Mouse (Mus musculus) Patski (cell line): ENCODE results near the gene Plxna2. TPM values are rescaled to one million over a fixed set of nuclear protein-coding genes. Genes with fewer than 3 reads are reported as not detected.

Experiments used
- ATAC-seq: fragments of 100-300 bp; one replicate; pipeline ENCODE4 v1.8.0; 2021
- CTCF ChIA-PET: fragments of 350-600 bp; sonication (Branson Sonifier 250); formaldehyde crosslinking; loops from one replicate; lab custom pipeline; 2022; ENCODE audit warnings: inconsistent platforms; lab: Charles Lee
- POLR2A ChIA-PET: fragments of 350-600 bp; sonication (Branson Sonifier 250); formaldehyde crosslinking; loops from one replicate; lab custom pipeline; 2022; ENCODE audit warnings: antibody characterized with exemption, inconsistent platforms; lab: Charles Lee
- DNase-seq: peaks from one replicate; pipeline ENCODE4 v3.0.0-alpha.2; 2011; ENCODE audit warnings: low read depth, low spot score
- H3K27me3 ChIP-seq: fragments of 371-371 bp; one replicate; pipeline ENCODE4 v1.5.1; 2021
- CTCF ChIP-seq: fragments of 100-300 bp; IDR thresholded peaks from one replicate; pipeline ENCODE4 v1.5.1; 2021
- in situ Hi-C: fragments of 300-500 bp; cut with MboI; formaldehyde crosslinking; loops from 3 replicates; pipeline ENCODE4 v1.11.1; 2018; ENCODE audit warnings: low pct_unique_long_range_greater_than_20kb, mixed read lengths
- polyA plus RNA-seq: library from polyadenylated mRNA; unstranded; gene quantifications from one replicate; pipeline ENCODE4 v1.2.3, GENCODE M21; 2021

The Plxna2 gene
- polyA plus RNA-seq, 1 experiment from 2014 or later: 26.2 TPM

- H3K27me3 ChIP-seq: no peaks in the 10 kb centered on the region
- ATAC-seq (no peak), DNase-seq (no peak)
- TF ChIP-seq CTCF: no peak
- ChIA-PET CTCF (interaction anchor here (0.8 to 4.0 kb wide), 9 partner anchors 16 to 105 kb away, joined by 3 to 27 read pairs (median 4); no protein-coding TSS in a partner anchor), POLR2A (interaction anchor here (0.8 to 1.8 kb wide), 2 partner anchors 45 to 81 kb away, joined by 3 to 4 read pairs; no protein-coding TSS in a partner anchor)
- in situ Hi-C loops: loop anchor here (5.0 to 10.0 kb wide), 3 partner anchors 40 to 1227 kb away; no protein-coding TSS in a partner anchor
These were observed 4.2 kb downstream of the Plxna2 start for GRCm38 (mm10) chr1:194622174-194622573.

- in situ Hi-C loops: loop anchor here (5.0 to 10.0 kb wide), 3 partner anchors 40 to 1228 kb away; no protein-coding TSS in a partner anchor
- no peaks in the 10 kb centered on the region for H3K27me3 ChIP-seq
- POLR2A ChIA-PET: interaction anchor here (0.7 to 0.8 kb wide), 2 partner anchors 39 to 44 kb away, joined by 3 to 4 read pairs; no protein-coding TSS in a partner anchor
- ATAC-seq (no peak), DNase-seq (no peak)
- CTCF ChIA-PET: interaction anchor here (0.8 to 4.0 kb wide), 8 partner anchors 21 to 105 kb away, joined by 3 to 27 read pairs (median 4); no protein-coding TSS in a partner anchor
- no peak for TF ChIP-seq CTCF
These were observed 4.7 kb downstream of the Plxna2 start for GRCm38 (mm10) chr1:194622677-194623076.

GRCm38 (mm10) chr1:194623641-194624040, 5.6 kb downstream of the Plxna2 start:
- ChIA-PET CTCF (interaction anchor here (0.7 to 2.1 kb wide), 17 partner anchors 10 to 158 kb away, joined by 3 to 10 read pairs (median 4); no protein-coding TSS in a partner anchor), POLR2A (interaction anchor here (0.6 to 1.0 kb wide), 7 partner anchors 14 to 1174 kb away, joined by 3 to 5 read pairs (median 3); no protein-coding TSS in a partner anchor)
- TF ChIP-seq CTCF: no peak
- no peaks in the 10 kb centered on the region for H3K27me3 ChIP-seq
- in situ Hi-C loops: loop anchor here (5.0 to 10.0 kb wide), 3 partner anchors 39 to 1229 kb away; no protein-coding TSS in a partner anchor
- ATAC-seq: no peak
- no peak for DNase-seq

- no peak for ATAC-seq
- CTCF ChIA-PET: interaction anchor here (0.7 to 2.1 kb wide), 23 partner anchors 9 to 157 kb away, joined by 3 to 10 read pairs (median 4); no protein-coding TSS in a partner anchor
- POLR2A ChIA-PET: interaction anchor here (0.7 to 1.0 kb wide), 5 partner anchors 13 to 79 kb away, joined by 3 to 4 read pairs (median 3); no protein-coding TSS in a partner anchor
- TF ChIP-seq CTCF: no peak
- no peak for DNase-seq
- no peaks in the 10 kb centered on the region for H3K27me3 ChIP-seq
- in situ Hi-C loops: loop anchor here (5.0 to 10.0 kb wide), 3 partner anchors 38 to 1230 kb away; no protein-coding TSS in a partner anchor
These were observed 6.4 kb downstream of the Plxna2 start for GRCm38 (mm10) chr1:194624411-194624810.

- ATAC-seq: no peak
- CTCF ChIA-PET: interaction anchor here (1.0 to 2.1 kb wide), 12 partner anchors 9 to 97 kb away, joined by 3 to 10 read pairs (median 5); no protein-coding TSS in a partner anchor
- in situ Hi-C loops: loop anchor here (5.0 to 10.0 kb wide), 3 partner anchors 37 to 1230 kb away; no protein-coding TSS in a partner anchor
- no peak for TF ChIP-seq CTCF
- POLR2A ChIA-PET: no interaction called here
- H3K27me3 ChIP-seq: no peaks in the 10 kb centered on the region
- no peak for DNase-seq
These were observed 7.0 kb downstream of the Plxna2 start for GRCm38 (mm10) chr1:194624973-194625372.

- no peak for TF ChIP-seq CTCF
- DNase-seq: no peak
- ChIA-PET CTCF (interaction anchor here (0.9 to 1.6 kb wide), 2 partner anchors 26 to 96 kb away, joined by 3 to 5 read pairs; no protein-coding TSS in a partner anchor), POLR2A (interaction anchor here (1.0 kb wide), 1 partner anchor 23 kb away, joined by 5 read pairs; no protein-coding TSS in a partner anchor)
- in situ Hi-C loops: loop anchor here (10.0 kb wide), 1 partner anchor 1231 kb away; no protein-coding TSS in a partner anchor
- no peak for ATAC-seq
- H3K27me3 ChIP-seq: no peaks in the 10 kb centered on the region
These were observed 8.1 kb downstream of the Plxna2 start for GRCm38 (mm10) chr1:194626109-194626508.

- POLR2A ChIA-PET: no interaction called here
- H3K27me3 ChIP-seq: no peaks in the 10 kb centered on the region
- DNase-seq: no peak
- no peak for ATAC-seq
- in situ Hi-C loops: loop anchor here (10.0 kb wide), 1 partner anchor 1232 kb away; no protein-coding TSS in a partner anchor
- CTCF ChIA-PET: interaction anchor here (1.1 kb wide), 1 partner anchor 95 kb away, joined by 4 read pairs; no protein-coding TSS in a partner anchor
- TF ChIP-seq CTCF: no peak
These were observed 9.3 kb downstream of the Plxna2 start for GRCm38 (mm10) chr1:194627286-194627685.

GRCm38 (mm10) chr1:194629135-194629689, 11.2 kb downstream of the Plxna2 start:
- in situ Hi-C loops: loop anchor here (10.0 kb wide), 1 partner anchor 1234 kb away; no protein-coding TSS in a partner anchor
- no peak for TF ChIP-seq CTCF
- no peak for ATAC-seq
- DNase-seq: no peak
- no peaks in the 10 kb centered on the region for H3K27me3 ChIP-seq
- ChIA-PET CTCF (interaction anchor here (0.8 to 2.5 kb wide), 5 partner anchors 10 to 251 kb away, joined by 3 to 7 read pairs (median 4); no protein-coding TSS in a partner anchor), POLR2A (interaction anchor here (1.1 to 1.7 kb wide), 3 partner anchors 10 to 24 kb away, joined by 3 to 5 read pairs (median 4); no protein-coding TSS in a partner anchor)

GRCm38 (mm10) chr1:194630498-194631056, 12.6 kb downstream of the Plxna2 start:
- ChIA-PET CTCF (interaction anchor here (1.0 to 2.5 kb wide), 4 partner anchors 9 to 23 kb away, joined by 3 to 5 read pairs (median 4); no protein-coding TSS in a partner anchor), POLR2A (interaction anchor here (0.5 to 1.7 kb wide), 2 partner anchors 12 to 660 kb away, joined by 4 to 5 read pairs; no protein-coding TSS in a partner anchor)
- DNase-seq: no peak
- in situ Hi-C loops: no loop called here
- no peaks in the 10 kb centered on the region for H3K27me3 ChIP-seq
- no peak for TF ChIP-seq CTCF
- no peak for ATAC-seq
